Mouse (Mus musculus) embryonic fibroblast, embryonic 13.5 days (primary cell): Measurements from ENCODE around the gene Ak5.

Source experiments
- CTCF ChIP-seq: IDR thresholded peaks from 2 replicates; pipeline ENCODE4 v1.5.1; 2011; ENCODE audit warnings: mild to moderate bottlenecking, control low read depth, low read length, moderate library complexity, borderline replicate concordance; ENCODE audit not compliant: insufficient read depth
- POLR2A ChIP-seq: IDR thresholded peaks from 2 replicates; pipeline ENCODE4 v1.6.1; 2011; ENCODE audit warnings: low read depth, mild to moderate bottlenecking, control low read depth, low read length, moderate library complexity

- no peak for TF ChIP-seq POLR2A
- TF ChIP-seq CTCF = no peak
These were observed 71.6 kb downstream of the Ak5 start for GRCm38 (mm10) chr3:152596406-152597050.
